Mouse (Mus musculus) MEL (cell line): ENCODE results near the gene Ern1.

ENCODE experiments used
- CTCF ChIP-seq, 3 experiments: IDR thresholded peaks in 2 of 3; conservative IDR thresholded peaks in 1 of 3; 2 replicates each; pipeline ENCODE4 v1.5.1; 2011 to 2012; ENCODE audit warnings: low read length in 3 of 3, low read depth in 2 of 3, mild to moderate bottlenecking in 2 of 3, improper control_type of control experiment in 1 of 3, inconsistent platforms in 1 of 3, mixed read lengths in 1 of 3, moderate library complexity in 1 of 3; ENCODE audit not compliant: control insufficient read depth in 1 of 3, insufficient read depth in 1 of 3, poor library complexity in 1 of 3, severe bottlenecking in 1 of 3
- GABPA ChIP-seq: IDR thresholded peaks from 2 replicates; pipeline ENCODE4 v1.6.1; 2012; ENCODE audit warnings: low read depth, mild to moderate bottlenecking, inconsistent platforms, low read length, improper control_type of control experiment, moderate library complexity
- MAFK ChIP-seq: IDR thresholded peaks from 2 replicates; pipeline ENCODE4 v1.6.1; 2011; ENCODE audit warnings: low read depth, mild to moderate bottlenecking, low read length, improper control_type of control experiment, borderline replicate concordance
- MYC ChIP-seq: IDR thresholded peaks from 2 replicates; pipeline ENCODE4 v1.6.1; 2011; ENCODE audit warnings: low read depth, mild to moderate bottlenecking, low read length, improper control_type of control experiment, moderate library complexity
- POLR2A ChIP-seq, 2 experiments: IDR thresholded peaks; 2 replicates each; pipeline ENCODE4 v1.6.1; 2011 to 2012; ENCODE audit warnings: low read length in 2 of 2, mild to moderate bottlenecking in 2 of 2, control low read depth in 1 of 2, improper control_type of control experiment in 1 of 2, low read depth in 1 of 2, moderate library complexity in 1 of 2; ENCODE audit not compliant: control insufficient read depth in 1 of 2, insufficient read depth in 1 of 2, poor library complexity in 1 of 2
- POLR2AphosphoS5 ChIP-seq: IDR thresholded peaks from 2 replicates; pipeline ENCODE4 v1.6.1; 2012; ENCODE audit warnings: low read depth, borderline replicate concordance, mild to moderate bottlenecking, inconsistent platforms, low read length, moderate library complexity, mixed read lengths
- RCOR1 ChIP-seq: IDR thresholded peaks from 2 replicates; pipeline ENCODE4 v1.6.1; 2012; ENCODE audit warnings: low read depth, mild to moderate bottlenecking, inconsistent platforms, low read length, improper control_type of control experiment
- SMC3 ChIP-seq: IDR thresholded peaks from 2 replicates; pipeline ENCODE4 v1.6.1; 2011; ENCODE audit warnings: low read depth, low read length, improper control_type of control experiment
- TBP ChIP-seq: IDR thresholded peaks from 2 replicates; pipeline ENCODE4 v1.8.0; 2011; ENCODE audit warnings: low read depth, low read length, improper control_type of control experiment
- UBTF ChIP-seq: IDR thresholded peaks from 2 replicates; pipeline ENCODE4 v1.6.1; 2012; ENCODE audit warnings: low read depth, mild to moderate bottlenecking, inconsistent platforms, low read length, improper control_type of control experiment, moderate library complexity, borderline replicate concordance; ENCODE audit not compliant: insufficient read depth

DNA sequence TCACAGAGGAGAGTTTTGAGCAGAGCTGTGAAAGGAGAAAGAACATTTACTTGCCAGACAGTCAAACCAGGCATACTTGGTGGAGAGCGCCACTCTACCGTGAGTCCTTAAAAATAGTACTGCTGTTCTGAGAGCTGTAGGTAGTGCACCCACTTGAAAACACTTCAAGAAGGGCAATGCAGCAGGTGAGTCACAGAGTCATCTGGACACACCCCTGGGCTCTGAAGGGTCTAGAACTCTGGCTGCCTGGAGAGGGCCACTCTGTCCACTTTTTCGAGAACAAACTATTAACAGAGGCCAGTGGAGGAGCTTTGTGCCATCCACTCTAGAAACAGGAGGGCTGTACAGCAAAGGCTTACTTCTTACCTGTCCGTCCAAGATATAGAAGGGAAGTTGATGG is 61.2 kb downstream of the Ern1 start:
- TF ChIP-seq SMC3 (no peak), MAFK (no peak), POLR2AphosphoS5 (no peak), POLR2A (IDR thresholded peaks at IDR 0.05; ENCODE audit: control insufficient read depth in 1 of 2, insufficient read depth in 1 of 2, low read depth in 1 of 2, low read length in 2 of 2, poor library complexity in 1 of 2) (no peak), RCOR1 (no peak), UBTF (no peak), MYC (no peak), CTCF (IDR thresholded peaks at IDR 0.05 in 2 of 3, conservative IDR thresholded peaks at IDR 0.05 in 1 of 3; ENCODE audit: control insufficient read depth in 1 of 3, insufficient read depth in 1 of 3, low read depth in 2 of 3, low read length in 3 of 3, poor library complexity in 1 of 3, severe bottlenecking in 1 of 3) (no peak), TBP (no peak), GABPA (no peak)
